Mouse (Mus musculus) lung, adult 2 months (tissue): ENCODE results near the gene Itgb2.

Source experiments
- CTCF ChIP-seq: fragments of 200-500 bp; IDR thresholded peaks from 2 replicates; pipeline ENCODE4 v1.5.1; 2011; ENCODE audit warnings: mild to moderate bottlenecking, low read length, control low read depth; ENCODE audit not compliant: insufficient read depth
- POLR2A ChIP-seq: fragments of 200-500 bp; IDR thresholded peaks from 2 replicates; pipeline ENCODE4 v1.6.1; 2011; ENCODE audit warnings: low read depth, mild to moderate bottlenecking, control low read depth, low read length, borderline replicate concordance; ENCODE audit errors: extremely low read depth

- TF ChIP-seq POLR2A (no peak), CTCF (no peak)
These were observed 73.0 kb downstream of the Itgb2 start for GRCm38 (mm10) chr10:77603021-77603420.
